Mouse (Mus musculus): ENCODE measurements around the gene Rnpep.

- TF ChIP-seq CTCF (IDR thresholded peaks at IDR 0.05; ENCODE audit: low read depth, low read length) (peak; percentile 41; the same call in 1 of the 2 replicates), POLR2AphosphoS5 (IDR thresholded peaks at IDR 0.05; ENCODE audit: insufficient replicate concordance, low read depth, low read length) (no peak), TAL1 (conservative IDR thresholded peaks at IDR 0.05; ENCODE audit: low read depth, low read length) (no peak), GATA1 (IDR thresholded peaks at IDR 0.05; ENCODE audit: borderline replicate concordance, low read length) (no peak), GATA2 (IDR thresholded peaks at IDR 0.05; ENCODE audit: borderline replicate concordance, low read depth, low read length) (no peak)
Observed at GRCm38 (mm10) chr1:135259128-135259436, 24.8 kb downstream of the Rnpep start.

Data from G1E (cell line).